In genomic region chr15:99344148-99344870, GRCm38 (mm10) we compare ENCODE assay signal across 10 mouse cellular contexts. TPM values are rescaled to one million over a fixed set of nuclear protein-coding genes. Genes with fewer than 3 reads are reported as not detected.
DNase-seq lines count a peak whose midpoint lies in the region; ATAC-seq lines count a peak whose summit lies in the region.
"Had no signal": no experiment of that assay in that cellular context is flagged by ENCODE, and none has a peak within 500 bp of the region (broad histone marks: within the 10 kb centered on the region; RNA-seq: fewer than 3 reads in every experiment).

No protein-coding gene starts in this region.

- 49% methylated on average over 8 of the region's 8 CpGs for WGBS in heart, embryonic 12.5 days
- 31% methylated on average over 8 of the region's 8 CpGs for WGBS in limb, embryonic 15.5 days

- no peak for DNase-seq in frontal cortex, postnatal 14 days (ENCODE audit: low spot score in 2 of 2)
- peak; percentile 77 for DNase-seq in NIH3T3 (ENCODE audit: low read depth)
- DNase-seq in natural killer cell, adult 2 months (ENCODE audit: low spot score in 2 of 2) = no peak
- no peak for DNase-seq in spleen, postnatal 14 days (ENCODE audit: low spot score in 2 of 2)
- no peak for DNase-seq in kidney, postnatal 4 days
- DNase-seq: kidney, postnatal 14 days had no signal

- peak overlapping the region; percentile 57; the same call in 1 of the 2 replicates for H3K9ac ChIP-seq in heart, embryonic 12.5 days
- H3K9ac ChIP-seq in limb, embryonic 15.5 days = no peak overlapping the region

- no peaks in the 10 kb centered on the region for H3K27me3 ChIP-seq in heart, embryonic 12.5 days (replicated peaks)
- H3K27me3 ChIP-seq in limb, embryonic 15.5 days = no peaks in the 10 kb centered on the region

- peak overlapping the region; percentile 49 for H3K4me2 ChIP-seq in heart, embryonic 12.5 days
- peak overlapping the region; percentile 20; the same call in 1 of the 2 replicates for H3K4me2 ChIP-seq in limb, embryonic 15.5 days

- peak; percentile 8; the same call in 1 of the 2 replicates for ATAC-seq in frontal cortex, adult (ENCODE audit: low TSS enrichment)
- no peak for ATAC-seq in heart, embryonic 12.5 days (ENCODE audit: insufficient number of reproducible peaks, low FRiP score)
- peak; percentile 46 for ATAC-seq in limb, embryonic 15.5 days (ENCODE audit: insufficient number of reproducible peaks, low FRiP score, low TSS enrichment, low read depth)
- ATAC-seq: CD4-positive, CD25-positive, alpha-beta regulatory T cell, adult 4 months had no signal

- no peak overlapping the region for H3K4me3 ChIP-seq in heart, embryonic 12.5 days
- H3K4me3 ChIP-seq in limb, embryonic 15.5 days = no peak overlapping the region

- H3K9me3 ChIP-seq in heart, embryonic 12.5 days (replicated peaks) = no peaks in the 10 kb centered on the region
- H3K9me3 ChIP-seq in limb, embryonic 15.5 days = no peaks in the 10 kb centered on the region

- no peaks in the 10 kb centered on the region for H3K36me3 ChIP-seq in heart, embryonic 12.5 days
- no peaks in the 10 kb centered on the region for H3K36me3 ChIP-seq in limb, embryonic 15.5 days

- peaks cover 77% of the 10 kb centered on the region for H3K4me1 ChIP-seq in heart, embryonic 12.5 days (replicated peaks)
- H3K4me1 ChIP-seq in limb, embryonic 15.5 days = peaks cover 60% of the 10 kb centered on the region

- peak overlapping the region; percentile 89 for H3K27ac ChIP-seq in heart, embryonic 12.5 days (ENCODE audit: poor library complexity, severe bottlenecking)
- peak overlapping the region; percentile 91 for H3K27ac ChIP-seq in limb, embryonic 15.5 days

RNA-seq across cellular contexts. Expression of gene Fmnl3, which starts 26.0 kb away (rescaled TPM):
- polyA plus RNA-seq in heart, embryonic 12.5 days (2016; fragmentation: Nextera tagmentation; extraction: Ambion mirVana) = 17.2 and 21.0 TPM in 2 replicates
- polyA plus RNA-seq in limb, embryonic 15.5 days (2015; fragmentation: Nextera tagmentation; extraction: Ambion mirVana) = 25.0 and 26.9 TPM in 2 replicates

RNA-seq across cellular contexts. Expression of gene Tmbim6, which starts 48.4 kb away (rescaled TPM):
- 251 and 253 TPM in 2 replicates for polyA plus RNA-seq in heart, embryonic 12.5 days (2016; fragmentation: Nextera tagmentation; extraction: Ambion mirVana)
- 327 and 351 TPM in 2 replicates for polyA plus RNA-seq in limb, embryonic 15.5 days (2015; fragmentation: Nextera tagmentation; extraction: Ambion mirVana)

RNA-seq across cellular contexts. Expression of gene Fam186b, which starts 48.6 kb away (rescaled TPM):
- 0.27 and 0.31 TPM in 2 replicates for polyA plus RNA-seq in heart, embryonic 12.5 days (2016; fragmentation: Nextera tagmentation; extraction: Ambion mirVana)
- polyA plus RNA-seq in limb, embryonic 15.5 days (2015; fragmentation: Nextera tagmentation; extraction: Ambion mirVana) = 0.10 and 0.18 TPM in 2 replicates

RNA-seq across cellular contexts. Expression of gene Prpf40b, which starts 49.4 kb away (rescaled TPM):
- polyA plus RNA-seq in heart, embryonic 12.5 days (2016; fragmentation: Nextera tagmentation; extraction: Ambion mirVana) = 44.0 and 44.4 TPM in 2 replicates
- polyA plus RNA-seq in limb, embryonic 15.5 days (2015; fragmentation: Nextera tagmentation; extraction: Ambion mirVana) = 52.5 and 53.8 TPM in 2 replicates
